Mouse (Mus musculus) MEL (cell line): ENCODE data around the gene Adap1. TPM values are rescaled to one million over a fixed set of nuclear protein-coding genes. Genes with fewer than 3 reads are reported as not detected.
A peak's percentile ranks its signal among the peaks of the same experiment; 100 is the strongest.

Source experiments
- DNase-seq: peaks from one replicate; pipeline ENCODE4 v3.0.0; 2011; ENCODE audit warnings: low read depth, low spot score
- H3K27ac ChIP-seq: 2 replicates; pipeline ENCODE4 v1.5.1; 2012; ENCODE audit warnings: low read depth, mild to moderate bottlenecking, control low read depth, low read length, moderate library complexity; ENCODE audit not compliant: control insufficient read depth
- H3K27me3 ChIP-seq, 2 experiments: fragments of 150-350 bp in 1 of 2; sonication (generic) in 1 of 2; 2 replicates each; pipeline ENCODE4 v1.6.1; 2012; ENCODE audit warnings: low read length in 2 of 2, mild to moderate bottlenecking in 2 of 2, improper control_type of control experiment in 1 of 2, moderate library complexity in 1 of 2; ENCODE audit not compliant: insufficient read depth in 2 of 2, control insufficient read depth in 1 of 2
- H3K36me3 ChIP-seq, 2 experiments: 2 replicates each; pipeline ENCODE4 v1.6.1; 2012 to 2014; ENCODE audit warnings: low read length in 2 of 2, improper control_type of control experiment in 1 of 2, inconsistent platforms in 1 of 2, mild to moderate bottlenecking in 1 of 2; ENCODE audit not compliant: insufficient read depth in 2 of 2, control insufficient read depth in 1 of 2
- H3K4me1 ChIP-seq, 2 experiments: fragments of 150-350 bp in 1 of 2; sonication (generic) in 1 of 2; 2 replicates each; pipeline ENCODE4 v1.6.1; 2012; ENCODE audit warnings: low read length in 2 of 2, improper control_type of control experiment in 1 of 2, mild to moderate bottlenecking in 1 of 2; ENCODE audit not compliant: insufficient read depth in 2 of 2, control insufficient read depth in 1 of 2
- H3K4me3 ChIP-seq, 2 experiments: fragments of 150-350 bp in 1 of 2; sonication (generic) in 1 of 2; 2 replicates each; pipeline ENCODE4 v1.5.1; 2012; ENCODE audit warnings: low read depth in 2 of 2, low read length in 2 of 2, mild to moderate bottlenecking in 2 of 2, moderate library complexity in 2 of 2, control low read depth in 1 of 2, improper control_type of control experiment in 1 of 2; ENCODE audit not compliant: control insufficient read depth in 1 of 2, insufficient read depth in 1 of 2
- H3K79me2 ChIP-seq: 2 replicates; pipeline ENCODE4 v1.6.1; 2012; ENCODE audit warnings: mild to moderate bottlenecking, low read length, moderate library complexity; ENCODE audit not compliant: control insufficient read depth, poor library complexity, insufficient read depth
- H3K9ac ChIP-seq: 2 replicates; pipeline ENCODE4 v1.6.1; 2012; ENCODE audit warnings: low read depth, mild to moderate bottlenecking, control low read depth, low read length, moderate library complexity; ENCODE audit not compliant: control insufficient read depth, poor library complexity, severe bottlenecking
- H3K9me3 ChIP-seq: fragments of 150-350 bp; sonication (generic); replicated peaks from 2 replicates; pipeline ENCODE4 v1.6.1; 2012; ENCODE audit warnings: mild to moderate bottlenecking, low read length, improper control_type of control experiment, moderate library complexity; ENCODE audit not compliant: insufficient read depth
- BHLHE40 ChIP-seq: IDR thresholded peaks from 2 replicates; pipeline ENCODE4 v1.6.1; 2012; ENCODE audit warnings: low read depth, mild to moderate bottlenecking, inconsistent platforms, low read length, improper control_type of control experiment, borderline replicate concordance
- CTCF ChIP-seq, 3 experiments: IDR thresholded peaks in 2 of 3; conservative IDR thresholded peaks in 1 of 3; 2 replicates each; pipeline ENCODE4 v1.5.1; 2011 to 2012; ENCODE audit warnings: low read length in 3 of 3, low read depth in 2 of 3, mild to moderate bottlenecking in 2 of 3, improper control_type of control experiment in 1 of 3, inconsistent platforms in 1 of 3, mixed read lengths in 1 of 3, moderate library complexity in 1 of 3; ENCODE audit not compliant: control insufficient read depth in 1 of 3, insufficient read depth in 1 of 3, poor library complexity in 1 of 3, severe bottlenecking in 1 of 3
- EP300 ChIP-seq, 2 experiments: IDR thresholded peaks; 2 replicates each; pipeline ENCODE4 v1.6.1; 2011; ENCODE audit warnings: improper control_type of control experiment in 2 of 2, low read length in 2 of 2, low read depth in 1 of 2, mild to moderate bottlenecking in 1 of 2
- ETS1 ChIP-seq: IDR thresholded peaks from 2 replicates; pipeline ENCODE4 v1.6.1; 2012; ENCODE audit warnings: low read depth, mild to moderate bottlenecking, inconsistent platforms, low read length, improper control_type of control experiment, moderate library complexity
- GABPA ChIP-seq: IDR thresholded peaks from 2 replicates; pipeline ENCODE4 v1.6.1; 2012; ENCODE audit warnings: low read depth, mild to moderate bottlenecking, inconsistent platforms, low read length, improper control_type of control experiment, moderate library complexity
- HCFC1 ChIP-seq: IDR thresholded peaks from 2 replicates; pipeline ENCODE4 v1.6.1; 2012; ENCODE audit warnings: low read depth, mild to moderate bottlenecking, inconsistent platforms, low read length, improper control_type of control experiment, moderate library complexity
- KAT2A ChIP-seq: conservative IDR thresholded peaks from 2 replicates; pipeline ENCODE4 v1.6.1; 2012; ENCODE audit warnings: low read depth, low read length, improper control_type of control experiment, inconsistent platforms
- MAX ChIP-seq: IDR thresholded peaks from 2 replicates; pipeline ENCODE4 v1.6.1; 2011; ENCODE audit warnings: low read length, improper control_type of control experiment
- MAZ ChIP-seq: IDR thresholded peaks from 2 replicates; pipeline ENCODE4 v1.6.1; 2012; ENCODE audit warnings: low read depth, mild to moderate bottlenecking, inconsistent platforms, low read length, improper control_type of control experiment
- MEF2A ChIP-seq: IDR thresholded peaks from 2 replicates; pipeline ENCODE4 v1.6.1; 2014; ENCODE audit warnings: low read depth, mild to moderate bottlenecking, inconsistent platforms, low read length, improper control_type of control experiment; ENCODE audit not compliant: poor library complexity, insufficient replicate concordance, severe bottlenecking; ENCODE audit errors: extremely low read depth
- NELFE ChIP-seq: IDR thresholded peaks from 2 replicates; pipeline ENCODE4 v1.6.1; 2011; ENCODE audit warnings: low read depth, low read length, improper control_type of control experiment
- RAD21 ChIP-seq: IDR thresholded peaks from 2 replicates; pipeline ENCODE4 v1.6.1; 2011; ENCODE audit warnings: mild to moderate bottlenecking, low read depth, low read length, improper control_type of control experiment
- SIN3A ChIP-seq: IDR thresholded peaks from 2 replicates; pipeline ENCODE4 v1.6.1; 2012; ENCODE audit warnings: low read length, improper control_type of control experiment, inconsistent platforms
- TAL1 ChIP-seq: IDR thresholded peaks from 2 replicates; pipeline ENCODE4 v1.6.1; 2012; ENCODE audit warnings: mild to moderate bottlenecking, inconsistent platforms, low read length, moderate library complexity, mixed read lengths
- UBTF ChIP-seq: IDR thresholded peaks from 2 replicates; pipeline ENCODE4 v1.6.1; 2012; ENCODE audit warnings: low read depth, mild to moderate bottlenecking, inconsistent platforms, low read length, improper control_type of control experiment, moderate library complexity, borderline replicate concordance; ENCODE audit not compliant: insufficient read depth
- USF2 ChIP-seq, 2 experiments: IDR thresholded peaks; 2 replicates each; pipeline ENCODE4 v1.6.1; 2011 to 2012; ENCODE audit warnings: improper control_type of control experiment in 2 of 2, low read length in 2 of 2, borderline replicate concordance in 1 of 2, inconsistent platforms in 1 of 2, low read depth in 1 of 2, mild to moderate bottlenecking in 1 of 2; ENCODE audit not compliant: insufficient read depth in 1 of 2
- ZC3H11A ChIP-seq: IDR thresholded peaks from 2 replicates; pipeline ENCODE4 v1.6.1; 2012; ENCODE audit warnings: low read depth, mild to moderate bottlenecking, inconsistent platforms, low read length, improper control_type of control experiment
- ZMIZ1 ChIP-seq: IDR thresholded peaks from 2 replicates; pipeline ENCODE4 v1.6.1; 2012; ENCODE audit warnings: low read depth, mild to moderate bottlenecking, inconsistent platforms, low read length, improper control_type of control experiment, moderate library complexity
- ZNF384 ChIP-seq: IDR thresholded peaks from 2 replicates; pipeline ENCODE4 v1.6.1; 2012; ENCODE audit warnings: low read depth, mild to moderate bottlenecking, inconsistent platforms, low read length, improper control_type of control experiment
- polyA plus RNA-seq, 2 experiments: library from polyadenylated mRNA; stranded (reverse) in 1 of 2; unstranded in 1 of 2; fragments of >175 nt in 1 of 2; fragments of >200 nt in 1 of 2; gene quantifications; 2 replicates each; pipeline versions ENCODE4 v1.2.1 to v1.2.4; 2012; ENCODE audit warnings: low replicate concordance in 2 of 2, low read depth in 1 of 2; ENCODE audit not compliant: insufficient read length in 2 of 2, insufficient read depth in 1 of 2, missing spikeins in 1 of 2
- total RNA-seq: library from RNA; depleted of rRNA; stranded (reverse); fragments of 300-350 nt; gene quantifications from 2 replicates; pipeline ENCODE4 v1.2.3, GENCODE M21; 2012

Adap1 gene
- total and polyA plus RNA-seq, 3 experiments: 52.9 to 59.8 TPM; not detected in 1

DNA sequence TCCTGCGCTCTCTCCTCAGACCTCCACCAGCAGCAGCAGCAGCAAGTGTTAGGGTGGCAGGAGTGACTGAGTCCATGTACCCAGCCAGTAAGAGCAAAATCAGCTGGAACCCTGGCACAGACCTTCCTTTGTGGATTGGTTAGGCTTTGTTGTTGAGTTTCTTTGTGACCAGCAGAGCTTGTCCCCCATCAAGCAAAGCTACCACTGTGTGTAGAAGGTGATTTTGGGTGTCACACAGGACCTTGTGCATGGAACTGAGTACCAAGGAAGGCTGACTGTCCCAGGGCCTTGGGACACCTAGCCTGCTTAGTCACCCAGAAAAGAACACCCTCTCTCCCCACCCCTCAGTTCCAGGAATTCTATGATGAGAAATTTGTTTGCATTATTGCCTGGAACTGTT is 68.2 kb downstream of the Adap1 start:
- no peak for TF ChIP-seq KAT2A
- TF ChIP-seq MAX: no peak
- no peak for TF ChIP-seq CTCF (IDR thresholded peaks at IDR 0.05 in 2 of 3, conservative IDR thresholded peaks at IDR 0.05 in 1 of 3; ENCODE audit: control insufficient read depth in 1 of 3, insufficient read depth in 1 of 3, low read depth in 2 of 3, low read length in 3 of 3, poor library complexity in 1 of 3, severe bottlenecking in 1 of 3)
- no peak for TF ChIP-seq BHLHE40
- TF ChIP-seq NELFE: no peak
- TF ChIP-seq RAD21: no peak
- Histone ChIP-seq H3K9ac (no peak overlapping the region), H3K4me1 (peaks cover 2 to 27% of the 10 kb centered on the region in 2 experiments; a peak in 3 of 4 replicates), H3K27me3 (no peaks in the 10 kb centered on the region), H3K4me3 (no peak overlapping the region), H3K27ac (no peak overlapping the region), H3K36me3 (peaks cover 15% of the 10 kb centered on the region in 2 experiments), H3K79me2 (peaks cover 47% of the 10 kb centered on the region), H3K9me3 (no peaks in the 10 kb centered on the region)
- DNase-seq: no peak

DNA sequence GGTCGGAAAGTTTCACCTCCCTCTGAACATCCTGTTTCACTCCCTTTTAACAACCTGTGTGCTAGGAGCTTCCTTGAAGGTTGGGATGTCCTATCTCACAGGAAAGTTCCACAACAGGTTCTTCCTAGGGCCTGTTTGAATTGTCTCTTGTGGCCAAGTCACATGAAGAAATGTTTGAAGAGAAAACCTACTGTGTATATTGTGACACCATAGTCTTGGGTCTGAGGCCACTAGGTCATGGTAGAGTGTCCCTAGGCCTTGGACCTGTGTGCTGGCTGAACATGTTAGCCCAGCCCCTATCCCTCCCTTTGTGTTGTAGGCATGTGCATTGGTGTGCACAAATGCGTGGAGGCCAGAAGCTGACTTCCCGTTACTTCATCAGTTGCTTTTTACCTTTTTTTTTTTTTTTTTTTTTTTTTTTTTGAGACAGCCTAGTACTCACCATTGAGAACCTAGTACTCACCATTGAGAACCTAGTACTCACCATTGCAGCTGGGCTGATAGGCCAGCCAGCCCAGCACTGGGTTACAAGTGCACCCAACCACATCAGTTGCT is 69.1 kb downstream of the Adap1 start:
- no peak overlapping the region for H3K27ac ChIP-seq
- peaks cover 12 to 14% of the 10 kb centered on the region in 2 experiments for H3K36me3 ChIP-seq
- H3K27me3 ChIP-seq: no peaks in the 10 kb centered on the region
- no peak overlapping the region for H3K9ac ChIP-seq
- no peak overlapping the region for H3K4me3 ChIP-seq
- peaks cover 47% of the 10 kb centered on the region for H3K79me2 ChIP-seq
- no peak for DNase-seq
- H3K4me1 ChIP-seq: peaks cover 2 to 23% of the 10 kb centered on the region in 2 experiments; a peak in 3 of 4 replicates
- no peak for TF ChIP-seq SIN3A
- peak; percentile 49; the same call in 1 of the 2 replicates for TF ChIP-seq ZNF384
- no peaks in the 10 kb centered on the region for H3K9me3 ChIP-seq

DNA sequence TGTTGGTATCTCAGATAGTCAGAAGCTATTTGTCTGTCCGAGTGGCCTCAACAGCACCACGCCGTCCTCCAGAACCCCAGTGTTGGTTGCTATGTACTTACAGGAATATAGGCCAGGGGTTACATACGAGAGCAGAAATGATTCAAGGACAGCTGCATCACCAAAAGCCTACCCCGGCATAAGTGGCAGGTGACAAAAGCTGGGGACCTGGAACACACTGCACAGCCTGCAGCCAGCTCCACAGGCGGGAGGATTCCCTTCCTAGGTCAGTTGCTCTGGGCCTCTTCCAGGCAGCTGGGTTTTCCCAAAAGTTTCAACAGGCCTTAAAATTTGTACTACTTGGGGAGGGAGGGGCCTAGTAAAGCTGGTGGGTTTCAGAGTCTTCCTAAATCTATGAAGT is 69.6 kb downstream of the Adap1 start:
- Histone ChIP-seq H3K27ac (no peak overlapping the region), H3K4me3 (no peak overlapping the region), H3K9ac (no peak overlapping the region), H3K9me3 (no peaks in the 10 kb centered on the region), H3K27me3 (no peaks in the 10 kb centered on the region), H3K4me1 (peaks cover 0 to 21% of the 10 kb centered on the region in 2 experiments; a peak in 3 of 4 replicates), H3K79me2 (peaks cover 47% of the 10 kb centered on the region), H3K36me3 (peaks cover 8 to 10% of the 10 kb centered on the region in 2 experiments)
- TF ChIP-seq EP300 (IDR thresholded peaks at IDR 0.05; ENCODE audit: low read depth in 1 of 2, low read length in 2 of 2) (no peak), USF2 (IDR thresholded peaks at IDR 0.05; ENCODE audit: borderline replicate concordance in 1 of 2, insufficient read depth in 1 of 2, low read depth in 1 of 2, low read length in 2 of 2) (no peak), MEF2A (no peak), HCFC1 (no peak), MAZ (no peak), GABPA (no peak), SIN3A (no peak), ETS1 (no peak), UBTF (no peak), ZNF384 (no peak), TAL1 (no peak), ZMIZ1 (no peak), ZC3H11A (no peak)
- no peak for DNase-seq
